Mouse (Mus musculus): Measurements from ENCODE around the gene Gm3005.
"Not testable (repeated sequence)": the region's sequence is repeated elsewhere in the genome, so short reads cannot be mapped to it uniquely, and the experiment has no call there.

Gene Gm3005

DNA sequence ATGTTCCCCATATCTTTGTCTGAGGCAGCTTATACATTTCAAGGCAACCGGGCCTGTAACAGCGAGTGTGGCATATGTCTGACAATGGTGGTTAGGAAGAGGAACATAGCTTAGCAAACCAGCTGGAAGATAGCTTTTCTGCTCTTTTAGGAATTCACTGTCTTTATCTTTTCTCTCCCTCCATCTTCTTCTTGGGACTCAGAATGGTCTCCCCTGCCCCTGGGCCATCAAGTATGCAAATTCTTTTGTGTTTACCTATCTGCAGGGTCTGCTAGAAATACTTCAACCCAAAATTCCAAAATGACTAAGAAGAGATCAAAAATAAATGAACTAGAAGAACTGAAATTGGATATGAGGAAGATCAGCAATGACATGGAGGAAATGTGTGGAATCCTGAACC, at the start of gene Gm3005:
Gene Gm3005, plus strand, starts transcription at position 301 of the 400 bp plus-strand sequence.
- not testable (repeated sequence) for DNase-seq (ENCODE audit: low read depth, low spot score)

GRCm38 (mm10) chr14:3394793-3395192, 33.1 kb upstream of the Gm3005 start, which contains the start of gene Gm10413:
TSS of gene Gm10413 (plus strand) at chr14:3395093.
- not testable (repeated sequence) for DNase-seq (ENCODE audit: low read depth, low spot score)

GRCm38 (mm10) chr14:3412314-3412713, 15.6 kb upstream of the Gm3005 start, which contains the start of gene Gm10409:
TSS of gene Gm10409 (plus strand) at chr14:3412614.
- not testable (repeated sequence) for DNase-seq (ENCODE audit: low read depth, low spot score)

DNA sequence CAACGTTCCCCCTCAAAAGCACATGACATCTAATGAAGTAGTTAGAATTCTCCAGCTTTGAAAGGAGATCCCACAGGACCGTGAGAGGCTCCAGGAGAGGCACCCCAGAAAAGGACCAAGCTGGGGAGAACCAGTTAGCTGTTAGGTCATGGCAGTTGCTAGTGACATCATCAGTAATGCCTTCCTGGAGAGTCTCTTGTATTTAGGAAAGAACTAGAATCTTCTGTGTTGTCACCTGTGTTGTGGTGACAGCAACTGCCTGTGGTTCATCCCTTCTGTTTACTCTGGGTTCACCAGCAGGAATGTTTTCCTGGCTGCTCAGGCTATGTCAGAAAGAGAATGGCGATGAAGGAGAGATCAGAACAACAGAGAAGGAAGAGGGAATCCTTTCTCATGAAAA, 21.2 kb downstream of the Gm3005 start, which contains the start of gene Gm10408:
Gene Gm10408, plus strand, starts transcription at position 301 of the 400 bp plus-strand sequence.
- not testable (repeated sequence) for DNase-seq (ENCODE audit: low read depth, low spot score)

DNA sequence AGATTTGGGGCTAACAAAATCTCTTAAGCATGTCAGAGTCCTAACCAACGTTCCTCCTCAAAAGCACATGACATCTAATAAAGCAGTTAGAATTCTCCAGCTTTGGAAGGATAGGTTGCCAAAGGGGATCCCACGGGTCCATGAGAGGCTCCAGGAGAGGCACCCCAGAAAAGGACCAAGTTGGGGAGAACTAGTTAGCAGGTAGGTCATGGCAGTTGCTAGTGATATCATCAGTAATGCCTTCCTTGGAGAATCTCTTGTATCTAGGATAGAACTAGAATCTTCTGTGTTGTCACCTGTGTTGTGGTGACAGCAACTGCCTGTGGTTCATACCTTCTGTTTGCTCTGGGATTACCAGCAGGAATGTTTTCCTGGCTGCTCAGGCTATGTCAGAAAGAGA, 206.3 kb downstream of the Gm3005 start, which contains the start of gene Gm3012:
Gene Gm3012, plus strand, starts transcription at position 301 of the 400 bp plus-strand sequence.
- not testable (repeated sequence) for DNase-seq (ENCODE audit: low read depth, low spot score)

Measured in retina, adult 2 months (tissue).